Mouse (Mus musculus) lung, adult 2 months (tissue): ENCODE data around the gene Gins3. TPM values are rescaled to one million over a fixed set of nuclear protein-coding genes. Genes with fewer than 3 reads are reported as not detected.

Experiments
- DNase-seq: peaks from one replicate; pipeline ENCODE4 v3.0.0; 2022
- H3K4me1 ChIP-seq: fragments of 200-500 bp; 2 replicates; pipeline ENCODE4 v1.6.1; 2011; ENCODE audit warnings: low read length; ENCODE audit not compliant: control insufficient read depth, insufficient read depth
- H3K4me3 ChIP-seq: fragments of 200-500 bp; replicated peaks from 2 replicates; pipeline ENCODE3; 2011; ENCODE audit warnings: low read depth, mild to moderate bottlenecking, control low read depth, low read length; ENCODE audit errors: extremely low read depth
- CTCF ChIP-seq: fragments of 200-500 bp; IDR thresholded peaks from 2 replicates; pipeline ENCODE4 v1.5.1; 2011; ENCODE audit warnings: mild to moderate bottlenecking, low read length, control low read depth; ENCODE audit not compliant: insufficient read depth
- POLR2A ChIP-seq: fragments of 200-500 bp; IDR thresholded peaks from 2 replicates; pipeline ENCODE4 v1.6.1; 2011; ENCODE audit warnings: low read depth, mild to moderate bottlenecking, control low read depth, low read length, borderline replicate concordance; ENCODE audit errors: extremely low read depth
- WGBS: fragments of 180-500 bp; shearing (Covaris S2); methylation state at CpG from one replicate; pipeline ENCODE4 v1.1.7; 2018; 5-methylcytosine and 5-hydroxymethylcytosine counted together
- polyA plus RNA-seq: library from polyadenylated mRNA; depleted of rRNA; stranded (reverse); fragments of >200 nt; gene quantifications from 2 replicates; pipeline ENCODE4 v1.2.3, GENCODE M21; 2012; rRNA removed

Gene Gins3
- polyA plus RNA-seq, result 0.91 and 1.3 TPM in 2 replicates

DNA sequence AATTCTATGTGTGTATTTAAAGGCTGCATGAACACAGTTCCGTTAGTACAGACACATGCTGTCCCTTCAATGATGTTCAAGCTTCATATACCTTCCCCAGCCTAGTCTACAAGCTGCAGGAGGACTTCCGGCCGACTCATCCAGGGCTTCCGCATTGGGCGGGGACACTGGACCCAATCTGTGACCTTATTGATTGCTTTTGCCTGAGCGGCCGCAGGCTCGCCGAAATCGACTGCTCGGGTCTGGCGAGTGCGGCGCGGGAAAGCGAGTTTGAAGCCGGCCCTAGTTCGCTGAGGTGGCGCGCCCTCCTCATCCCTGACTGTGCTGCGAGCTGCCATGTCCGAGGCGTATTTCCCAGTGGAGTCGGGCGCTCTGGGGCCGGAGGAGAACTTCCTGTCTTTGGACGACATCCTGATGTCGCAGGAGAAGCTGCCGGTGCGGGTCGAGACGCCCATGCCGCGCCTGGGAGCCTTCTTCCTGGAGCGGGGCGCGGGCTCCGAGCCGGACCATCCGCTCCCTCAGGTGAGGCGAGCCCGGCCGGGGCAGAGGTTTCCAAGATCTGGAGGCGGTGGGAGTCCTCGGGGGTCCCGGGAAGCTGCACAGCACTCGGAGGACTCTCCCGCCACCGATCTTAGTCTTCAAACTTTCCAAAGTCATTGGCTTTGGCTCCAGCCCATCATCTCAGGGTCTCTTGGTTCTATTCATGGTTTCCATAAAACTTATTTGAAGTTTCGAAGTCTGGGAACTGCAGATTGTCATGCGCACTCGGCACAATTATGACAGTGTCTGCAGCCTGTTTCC, at the start of gene Gins3:
TSS of gene Gins3 (plus strand) at position 192 of the 801 bp plus-strand sequence.
- H3K4me1 ChIP-seq, result peaks cover 3% of the 10 kb centered on the region
- DNase-seq, result peak; percentile 88
- H3K4me3 ChIP-seq, result peak within 1 kb of the TSS; percentile 93
- TF ChIP-seq POLR2A (no peak), CTCF (no peak)
- under 1% methylated on average over 52 of the region's 52 CpGs for WGBS

DNA sequence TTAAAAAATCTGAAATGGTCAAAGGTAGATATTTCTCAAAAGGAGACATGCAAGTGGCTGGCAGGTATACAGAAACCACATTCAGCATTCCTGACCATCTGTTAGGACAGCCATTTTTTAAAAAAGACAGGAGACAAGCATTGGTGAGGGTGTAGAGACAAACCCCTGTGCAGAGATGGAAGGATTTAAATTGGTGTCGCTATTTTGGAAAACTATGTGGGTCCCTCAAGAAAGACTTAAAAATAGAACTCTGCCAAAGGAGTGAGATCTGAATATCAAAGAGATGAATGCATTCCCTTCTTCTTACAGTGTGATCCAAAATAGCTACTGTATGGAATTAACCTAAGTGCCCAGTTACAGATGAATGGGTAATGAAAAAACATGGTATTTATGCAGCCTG, 45.9 kb upstream of the Gins3 start:
- 88% methylated on average over 1 of the region's 1 CpGs for WGBS
- no peak for DNase-seq
- H3K4me1 ChIP-seq, result no peaks in the 10 kb centered on the region
- H3K4me3 ChIP-seq, result no peak overlapping the region
- no peak for TF ChIP-seq CTCF
- no peak for TF ChIP-seq POLR2A

DNA sequence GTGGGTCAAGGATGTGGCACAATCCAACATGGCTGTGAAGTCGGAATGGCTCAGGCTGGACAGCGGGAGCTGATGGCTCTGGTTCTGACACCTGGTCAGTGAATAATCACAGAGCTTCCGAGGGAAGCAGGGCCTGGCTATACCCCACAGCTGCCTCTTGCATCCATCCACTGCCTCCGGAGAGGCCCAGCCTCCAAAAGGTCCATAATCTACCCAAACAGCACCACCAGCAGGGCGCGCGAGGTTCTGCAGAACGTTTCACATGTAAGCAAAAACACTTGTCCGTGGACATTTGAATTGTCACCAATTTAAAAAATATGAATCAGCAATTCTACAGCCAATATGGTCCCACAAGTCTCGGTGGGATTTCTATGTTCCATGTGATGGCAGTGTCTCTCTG, 44.0 kb upstream of the Gins3 start:
- no peak for DNase-seq
- Histone ChIP-seq H3K4me1 (no peaks in the 10 kb centered on the region), H3K4me3 (no peak overlapping the region)
- TF ChIP-seq POLR2A (no peak), CTCF (no peak)
- WGBS, result 54% methylated on average over 10 of the region's 10 CpGs

DNA sequence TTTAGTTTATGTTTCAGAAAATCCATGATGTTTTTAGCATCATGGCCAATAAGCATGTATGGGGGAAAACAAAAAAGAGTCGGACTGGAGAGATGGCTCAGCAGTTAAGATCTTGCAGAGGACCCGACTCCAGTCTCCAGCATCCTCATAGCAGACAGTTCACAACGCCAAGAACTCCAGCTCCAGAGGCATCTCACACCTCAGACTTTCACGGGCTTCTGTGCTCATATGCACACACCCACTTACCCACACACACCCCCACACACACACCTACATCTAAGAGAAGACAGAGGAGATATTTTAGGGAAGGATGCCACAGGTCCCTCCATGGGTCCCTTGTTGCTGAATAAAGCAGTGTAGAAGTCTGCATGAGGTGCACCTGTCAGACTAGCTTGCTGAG, 42.7 kb upstream of the Gins3 start:
- DNase-seq, result no peak
- Histone ChIP-seq H3K4me3 (no peak overlapping the region), H3K4me1 (no peaks in the 10 kb centered on the region)
- WGBS, result 79% methylated on average over 4 of the region's 4 CpGs
- TF ChIP-seq CTCF, result no peak
- TF ChIP-seq POLR2A, result no peak

DNA sequence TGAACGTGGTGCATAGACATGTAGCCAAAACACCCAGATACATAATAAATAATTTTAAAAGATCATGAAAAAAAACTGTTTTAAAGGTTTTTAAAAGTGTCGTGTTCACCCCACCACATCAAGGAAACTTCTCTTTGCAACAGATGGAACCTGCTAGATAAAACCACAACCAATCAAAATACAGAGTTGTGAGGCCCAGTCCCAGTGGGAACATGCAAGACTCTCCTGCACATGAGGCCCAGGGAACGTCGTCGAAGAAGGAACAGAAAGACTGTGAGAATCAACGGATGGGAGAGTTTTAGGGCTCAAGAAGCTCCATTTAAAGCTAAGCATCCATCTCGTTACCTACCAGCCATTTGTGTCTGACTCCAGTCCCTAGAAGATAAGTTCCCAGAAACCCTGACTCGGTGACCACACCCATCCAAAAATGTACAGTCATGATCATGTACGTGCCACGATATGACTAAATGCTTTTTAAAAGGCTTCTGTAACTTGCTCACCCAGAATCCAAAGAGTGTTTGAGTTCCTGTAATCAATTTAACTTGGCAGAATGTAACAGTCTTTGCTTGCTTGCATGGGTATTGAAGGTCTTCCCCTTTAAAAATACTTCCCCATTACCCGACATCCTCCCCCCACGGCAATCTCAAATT, 41.0 kb upstream of the Gins3 start:
- 73% methylated on average over 12 of the region's 12 CpGs for WGBS
- no peak for DNase-seq
- no peaks in the 10 kb centered on the region for H3K4me1 ChIP-seq
- no peak for TF ChIP-seq CTCF
- no peak for TF ChIP-seq POLR2A
- H3K4me3 ChIP-seq, result no peak overlapping the region

DNA sequence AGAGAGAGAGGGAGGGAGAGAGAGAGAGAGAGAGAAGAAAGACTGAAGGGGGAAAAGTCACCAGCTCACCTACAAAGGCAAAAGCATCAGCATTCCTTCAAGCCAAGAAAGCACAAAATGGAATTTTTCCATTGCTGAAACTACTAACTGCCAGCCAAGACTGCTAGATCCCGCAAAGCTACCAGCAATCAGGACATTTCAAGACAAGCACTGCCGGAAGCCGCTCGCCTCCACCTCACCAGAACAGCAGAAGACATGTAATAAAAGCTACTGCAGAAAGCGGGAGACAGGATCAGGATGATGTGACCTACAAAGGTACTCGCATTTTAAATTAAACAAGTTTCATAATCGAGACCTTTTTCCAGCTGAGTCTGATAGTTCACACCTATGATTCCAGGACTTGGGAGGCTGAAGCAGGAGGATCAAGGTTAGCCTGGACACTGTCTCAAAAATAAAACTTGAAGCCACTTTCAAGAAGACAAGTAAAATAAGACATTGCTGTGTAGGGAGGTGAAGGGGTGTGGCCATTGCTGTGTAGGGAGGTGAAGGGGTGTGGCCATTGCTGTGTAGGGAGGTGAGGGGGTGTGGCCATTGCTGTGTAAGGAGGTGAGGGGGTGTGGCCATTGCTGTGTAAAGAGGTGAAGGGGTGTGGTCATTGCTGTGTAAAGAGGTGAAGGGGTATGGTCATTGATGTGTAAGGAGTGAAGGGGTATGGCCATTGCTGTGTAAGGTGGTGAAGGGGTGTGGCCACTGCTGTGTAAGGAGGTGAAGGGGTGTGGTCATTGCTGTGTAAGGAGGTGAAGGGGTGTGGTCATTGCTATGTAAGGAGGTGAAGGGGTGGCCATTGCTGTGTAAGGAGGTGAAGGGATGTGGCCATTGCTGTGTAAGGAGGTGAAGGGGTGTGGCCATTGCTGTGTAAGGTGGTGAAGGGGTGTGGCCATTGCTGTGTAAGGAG, 39.5 kb upstream of the Gins3 start:
- H3K4me3 ChIP-seq, result no peak overlapping the region
- no peak for TF ChIP-seq POLR2A
- no peak for TF ChIP-seq CTCF
- WGBS, result 91% methylated on average over 7 of the region's 7 CpGs
- H3K4me1 ChIP-seq, result no peaks in the 10 kb centered on the region
- no peak for DNase-seq

DNA sequence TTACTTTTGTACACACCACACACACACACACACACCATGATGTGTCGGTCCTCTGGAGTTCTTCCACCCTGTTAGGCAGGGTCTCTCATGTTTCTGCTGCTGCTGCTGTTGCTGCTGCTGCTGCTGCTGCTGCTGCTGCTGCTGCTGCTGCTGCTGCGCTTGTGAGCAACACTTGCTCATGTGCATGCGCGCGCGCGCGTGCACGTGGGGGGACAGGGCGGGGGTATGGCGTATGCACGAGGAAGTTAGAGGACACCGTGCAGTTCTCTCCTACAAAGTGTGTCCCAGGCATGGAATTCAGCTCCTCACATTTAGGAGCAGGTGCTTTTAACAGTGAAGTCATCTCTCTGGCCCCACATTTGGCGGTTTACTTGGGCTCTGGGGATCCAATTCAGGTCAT, 38.1 kb upstream of the Gins3 start:
- no peaks in the 10 kb centered on the region for H3K4me1 ChIP-seq
- WGBS, result 85% methylated on average over 14 of the region's 14 CpGs
- H3K4me3 ChIP-seq, result no peak overlapping the region
- TF ChIP-seq POLR2A, result no peak
- TF ChIP-seq CTCF, result no peak
- no peak for DNase-seq

DNA sequence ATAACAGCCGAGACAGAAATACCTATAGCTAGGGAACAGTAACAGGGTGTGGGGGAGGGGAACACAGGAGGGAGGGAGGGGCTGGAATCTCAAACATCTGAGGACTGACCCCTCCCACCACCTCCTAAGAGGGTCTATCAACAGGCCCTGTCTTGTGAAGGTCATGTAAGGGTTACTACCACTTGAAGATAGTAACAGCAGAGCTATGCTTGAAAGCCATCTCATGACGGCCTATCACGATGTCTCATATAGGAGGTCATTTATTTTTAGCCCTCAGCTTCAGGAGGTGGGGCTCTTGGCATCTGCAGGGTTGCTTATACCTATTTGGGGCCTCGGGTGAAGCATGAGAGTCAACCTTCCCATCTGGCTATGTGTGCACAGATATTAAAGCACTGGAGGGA, 36.4 kb upstream of the Gins3 start:
- TF ChIP-seq CTCF (no peak), POLR2A (no peak)
- no peak for DNase-seq
- H3K4me3 ChIP-seq, result no peak overlapping the region
- WGBS, result 40% methylated on average over 4 of the region's 4 CpGs
- no peaks in the 10 kb centered on the region for H3K4me1 ChIP-seq

DNA sequence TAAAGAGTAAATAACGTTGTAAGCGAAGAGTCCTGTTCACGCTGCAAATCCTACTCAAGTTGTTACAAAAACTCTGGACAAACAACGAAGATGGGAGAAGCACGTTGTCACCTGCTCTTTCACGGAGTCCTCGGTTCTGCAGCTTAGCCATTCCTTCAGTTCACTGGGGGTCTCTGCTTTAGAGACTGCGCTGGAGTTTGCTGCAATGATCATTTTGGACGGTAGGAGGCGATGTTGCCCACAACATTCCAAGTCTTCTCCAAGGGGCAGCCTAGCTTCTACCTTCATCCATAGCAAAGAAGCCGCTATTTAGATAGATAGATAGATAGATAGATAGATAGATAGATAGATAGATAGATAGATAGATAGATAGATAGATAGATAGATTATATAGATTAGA, 33.4 kb upstream of the Gins3 start:
- DNase-seq, result peak; percentile 33

More for the DNA sequence above, 33.4 kb upstream of the Gins3 start:
- Histone ChIP-seq H3K4me1 (no peaks in the 10 kb centered on the region), H3K4me3 (no peak overlapping the region)
- WGBS, result 12% methylated on average over 11 of the region's 11 CpGs
- TF ChIP-seq POLR2A (no peak), CTCF (peak; percentile 70)
